Mouse (Mus musculus): ENCODE results near the gene Cmtm6. TPM values are rescaled to one million over a fixed set of nuclear protein-coding genes. Genes with fewer than 3 reads are reported as not detected.

The Cmtm6 gene
- total and polyA plus RNA-seq, 2 experiments, result 58.8 to 69.0 TPM

DNA sequence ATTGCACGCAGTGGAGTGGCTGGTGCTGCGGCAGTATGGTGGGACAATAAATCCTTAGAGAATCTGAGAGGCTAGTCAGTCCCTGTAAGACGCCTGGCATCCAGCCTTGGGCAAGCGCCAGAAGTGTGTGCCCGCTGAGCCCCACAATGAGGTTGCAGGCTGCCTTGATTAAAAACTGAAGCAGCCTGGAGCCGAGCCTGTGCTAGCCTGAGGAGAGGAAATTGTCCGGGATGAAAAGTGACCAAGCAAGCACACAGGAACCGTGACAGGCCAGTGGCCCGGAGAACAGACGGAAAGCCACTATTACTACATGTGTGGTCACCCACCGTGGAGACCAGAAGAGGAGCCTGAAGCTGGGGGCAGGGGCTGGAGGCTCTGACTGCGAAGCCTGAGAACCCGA is 36.1 kb downstream of the Cmtm6 start:
- H3K4me3 ChIP-seq (ENCODE audit: insufficient read depth, low read depth, low read length), result no peak overlapping the region
- no peaks in the 10 kb centered on the region for H3K4me1 ChIP-seq (ENCODE audit: control insufficient read depth, insufficient read depth, low read length)
- no peak overlapping the region for H3K27ac ChIP-seq (replicated peaks; ENCODE audit: insufficient read depth, low read depth, low read length)
- no peak overlapping the region for H3K9ac ChIP-seq (ENCODE audit: low read depth, low read length)
- H3K79me2 ChIP-seq (ENCODE audit: control insufficient read depth, insufficient read depth, low read length), result no peaks in the 10 kb centered on the region
- TF ChIP-seq POLR2A (IDR thresholded peaks at IDR 0.05; ENCODE audit: extremely low read depth, insufficient read depth, low read length) (no peak), CTCF (IDR thresholded peaks at IDR 0.05; ENCODE audit: low read depth, low read length) (no peak)
- no peaks in the 10 kb centered on the region for H3K36me3 ChIP-seq (ENCODE audit: control insufficient read depth, insufficient read depth, low read length)
- H3K27me3 ChIP-seq (ENCODE audit: control insufficient read depth, insufficient read depth, low read length), result no peaks in the 10 kb centered on the region
- 91% methylated on average over 13 of the region's 13 CpGs for WGBS
- DNase-seq (ENCODE audit: extremely low read depth, low read depth, low spot score), result no peak

DNA sequence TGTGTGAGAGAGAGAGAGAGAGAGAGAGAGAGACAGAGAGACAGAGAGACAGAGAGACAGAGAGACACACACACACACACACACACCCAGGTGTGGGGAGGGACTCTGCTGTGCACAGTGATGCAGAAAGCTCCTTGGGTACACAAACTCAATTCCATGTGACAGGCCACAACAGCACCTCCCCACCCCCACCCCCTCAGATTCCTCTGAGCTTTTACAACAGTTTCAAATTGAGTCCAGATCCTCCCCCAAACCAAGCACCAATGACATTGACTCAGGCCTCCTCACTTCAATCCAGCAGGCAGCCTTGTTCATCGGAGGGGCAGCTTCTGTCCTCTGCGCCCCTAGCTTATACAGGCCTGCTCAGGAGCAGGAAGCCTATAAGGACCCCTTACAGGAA is 36.6 kb downstream of the Cmtm6 start:
- Histone ChIP-seq H3K36me3 (ENCODE audit: control insufficient read depth, insufficient read depth, low read length) (no peaks in the 10 kb centered on the region), H3K27me3 (ENCODE audit: control insufficient read depth, insufficient read depth, low read length) (no peaks in the 10 kb centered on the region), H3K9ac (ENCODE audit: low read depth, low read length) (no peak overlapping the region), H3K79me2 (ENCODE audit: control insufficient read depth, insufficient read depth, low read length) (no peaks in the 10 kb centered on the region), H3K27ac (replicated peaks; ENCODE audit: insufficient read depth, low read depth, low read length) (no peak overlapping the region), H3K4me1 (ENCODE audit: control insufficient read depth, insufficient read depth, low read length) (no peaks in the 10 kb centered on the region), H3K4me3 (ENCODE audit: insufficient read depth, low read depth, low read length) (no peak overlapping the region)
- WGBS, result 90% methylated on average over 2 of the region's 2 CpGs
- TF ChIP-seq POLR2A (IDR thresholded peaks at IDR 0.05; ENCODE audit: extremely low read depth, insufficient read depth, low read length), result no peak
- TF ChIP-seq CTCF (IDR thresholded peaks at IDR 0.05; ENCODE audit: low read depth, low read length), result no peak
- no peak for DNase-seq (ENCODE audit: extremely low read depth, low read depth, low spot score)

DNA sequence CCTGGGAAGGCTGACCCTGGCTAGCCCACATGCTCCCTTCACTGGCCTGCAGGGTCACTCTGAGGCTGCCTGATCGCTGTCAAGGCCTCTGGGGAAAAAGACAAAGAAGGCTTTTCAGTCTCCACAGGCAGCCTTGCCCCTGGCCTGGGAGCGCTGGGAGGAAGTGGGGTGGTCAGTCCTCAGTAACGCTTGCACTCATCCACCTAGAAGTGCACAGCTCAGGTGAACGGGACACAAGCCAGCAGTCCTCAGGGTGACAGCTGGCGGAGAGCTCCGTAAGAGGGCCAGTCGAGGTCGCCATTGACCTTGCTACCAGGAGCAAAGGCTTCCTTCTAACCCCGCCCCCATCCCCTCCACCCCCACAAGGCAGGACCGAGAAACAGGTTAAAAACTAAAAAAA is 37.1 kb downstream of the Cmtm6 start:
- Histone ChIP-seq H3K27me3 (ENCODE audit: control insufficient read depth, insufficient read depth, low read length) (no peaks in the 10 kb centered on the region), H3K36me3 (ENCODE audit: control insufficient read depth, insufficient read depth, low read length) (no peaks in the 10 kb centered on the region), H3K4me1 (ENCODE audit: control insufficient read depth, insufficient read depth, low read length) (no peaks in the 10 kb centered on the region), H3K79me2 (ENCODE audit: control insufficient read depth, insufficient read depth, low read length) (no peaks in the 10 kb centered on the region), H3K4me3 (ENCODE audit: insufficient read depth, low read depth, low read length) (no peak overlapping the region), H3K27ac (replicated peaks; ENCODE audit: insufficient read depth, low read depth, low read length) (no peak overlapping the region), H3K9ac (ENCODE audit: low read depth, low read length) (no peak overlapping the region)
- WGBS, result 77% methylated on average over 10 of the region's 10 CpGs
- DNase-seq (ENCODE audit: extremely low read depth, low read depth, low spot score), result no peak
- TF ChIP-seq POLR2A (IDR thresholded peaks at IDR 0.05; ENCODE audit: extremely low read depth, insufficient read depth, low read length) (no peak), CTCF (IDR thresholded peaks at IDR 0.05; ENCODE audit: low read depth, low read length) (no peak)

DNA sequence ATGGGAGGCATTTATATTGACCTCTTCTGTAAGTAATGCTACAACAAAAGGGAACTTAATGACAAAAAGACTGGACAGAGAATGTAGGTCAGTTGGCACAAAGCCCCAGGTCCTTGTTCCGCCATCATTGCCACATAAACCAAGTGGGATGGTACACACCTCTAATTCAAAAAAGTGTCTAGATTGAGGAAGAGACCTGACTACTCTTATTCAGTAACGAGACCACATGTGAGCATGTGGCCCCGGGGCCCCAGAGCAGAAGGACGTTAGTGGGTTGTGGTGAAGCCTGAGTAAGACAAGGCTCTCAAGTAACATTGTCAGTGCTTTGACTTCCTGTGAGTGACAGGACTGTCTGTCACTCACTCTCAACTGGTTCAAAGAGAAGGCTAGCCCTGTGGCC is 39.3 kb downstream of the Cmtm6 start:
- no peak overlapping the region for H3K9ac ChIP-seq (ENCODE audit: low read depth, low read length)
- H3K36me3 ChIP-seq (ENCODE audit: control insufficient read depth, insufficient read depth, low read length), result no peaks in the 10 kb centered on the region
- H3K4me3 ChIP-seq (ENCODE audit: insufficient read depth, low read depth, low read length), result no peak overlapping the region
- no peaks in the 10 kb centered on the region for H3K79me2 ChIP-seq (ENCODE audit: control insufficient read depth, insufficient read depth, low read length)
- H3K4me1 ChIP-seq (ENCODE audit: control insufficient read depth, insufficient read depth, low read length), result no peaks in the 10 kb centered on the region
- TF ChIP-seq CTCF (IDR thresholded peaks at IDR 0.05; ENCODE audit: low read depth, low read length) (no peak), POLR2A (IDR thresholded peaks at IDR 0.05; ENCODE audit: extremely low read depth, insufficient read depth, low read length) (no peak)
- DNase-seq (ENCODE audit: extremely low read depth, low read depth, low spot score), result no peak
- WGBS, result 79% methylated on average over 4 of the region's 4 CpGs
- H3K27me3 ChIP-seq (ENCODE audit: control insufficient read depth, insufficient read depth, low read length), result no peaks in the 10 kb centered on the region
- no peak overlapping the region for H3K27ac ChIP-seq (replicated peaks; ENCODE audit: insufficient read depth, low read depth, low read length)

DNA sequence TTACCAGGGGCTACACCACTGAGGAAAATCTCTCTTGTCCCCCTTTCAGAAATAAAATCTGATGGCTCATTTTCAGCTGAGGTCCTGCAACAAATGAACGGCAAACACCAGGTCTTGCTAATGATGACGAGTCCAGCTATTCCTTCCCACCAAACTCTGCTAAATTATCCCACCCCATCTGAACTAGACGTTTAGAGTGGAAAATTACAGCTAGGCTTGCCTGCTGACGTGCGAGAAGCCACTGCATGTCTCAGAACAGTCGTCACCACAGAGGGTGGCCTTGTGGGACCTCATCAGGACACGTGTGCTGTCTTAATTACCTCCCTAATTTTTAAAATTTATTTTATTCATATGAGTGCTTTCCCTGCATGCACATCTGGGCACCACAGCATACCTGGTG is 40.6 kb downstream of the Cmtm6 start:
- 93% methylated on average over 7 of the region's 7 CpGs for WGBS
- no peak overlapping the region for H3K4me3 ChIP-seq (ENCODE audit: insufficient read depth, low read depth, low read length)
- no peaks in the 10 kb centered on the region for H3K79me2 ChIP-seq (ENCODE audit: control insufficient read depth, insufficient read depth, low read length)
- H3K27me3 ChIP-seq (ENCODE audit: control insufficient read depth, insufficient read depth, low read length), result no peaks in the 10 kb centered on the region
- no peak overlapping the region for H3K9ac ChIP-seq (ENCODE audit: low read depth, low read length)
- TF ChIP-seq POLR2A (IDR thresholded peaks at IDR 0.05; ENCODE audit: extremely low read depth, insufficient read depth, low read length) (no peak), CTCF (IDR thresholded peaks at IDR 0.05; ENCODE audit: low read depth, low read length) (no peak)
- no peaks in the 10 kb centered on the region for H3K36me3 ChIP-seq (ENCODE audit: control insufficient read depth, insufficient read depth, low read length)
- no peaks in the 10 kb centered on the region for H3K4me1 ChIP-seq (ENCODE audit: control insufficient read depth, insufficient read depth, low read length)
- H3K27ac ChIP-seq (replicated peaks; ENCODE audit: insufficient read depth, low read depth, low read length), result no peak overlapping the region
- DNase-seq (ENCODE audit: extremely low read depth, low read depth, low spot score), result no peak

DNA sequence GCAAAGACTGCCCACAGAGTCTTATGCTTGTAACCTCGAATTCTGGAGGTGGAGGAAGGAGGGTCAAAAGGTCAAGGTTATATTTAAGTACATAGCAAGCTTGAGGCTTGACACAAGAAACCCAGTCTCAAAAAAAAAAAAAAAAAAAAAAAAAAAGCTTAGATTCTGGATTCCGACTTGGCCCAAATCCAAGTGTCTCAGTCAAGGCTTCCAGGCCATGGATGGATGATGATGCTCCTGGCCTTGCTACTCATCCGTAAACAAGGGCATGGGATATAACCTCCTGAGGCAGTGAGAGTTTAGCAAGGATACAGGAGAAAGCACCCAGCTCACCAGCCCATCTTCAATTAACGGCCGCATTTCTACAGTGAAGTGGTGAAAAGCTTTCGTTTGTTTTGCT is 43.7 kb downstream of the Cmtm6 start:
- 74% methylated on average over 6 of the region's 6 CpGs for WGBS
- no peak overlapping the region for H3K9ac ChIP-seq (ENCODE audit: low read depth, low read length)
- H3K27ac ChIP-seq (replicated peaks; ENCODE audit: insufficient read depth, low read depth, low read length), result no peak overlapping the region
- H3K4me1 ChIP-seq (ENCODE audit: control insufficient read depth, insufficient read depth, low read length), result no peaks in the 10 kb centered on the region
- no peaks in the 10 kb centered on the region for H3K36me3 ChIP-seq (ENCODE audit: control insufficient read depth, insufficient read depth, low read length)
- no peak for DNase-seq (ENCODE audit: extremely low read depth, low read depth, low spot score)
- H3K27me3 ChIP-seq (ENCODE audit: control insufficient read depth, insufficient read depth, low read length), result no peaks in the 10 kb centered on the region
- H3K4me3 ChIP-seq (ENCODE audit: insufficient read depth, low read depth, low read length), result no peak overlapping the region
- TF ChIP-seq CTCF (IDR thresholded peaks at IDR 0.05; ENCODE audit: low read depth, low read length) (no peak), POLR2A (IDR thresholded peaks at IDR 0.05; ENCODE audit: extremely low read depth, insufficient read depth, low read length) (no peak)
- H3K79me2 ChIP-seq (ENCODE audit: control insufficient read depth, insufficient read depth, low read length), result no peaks in the 10 kb centered on the region

All from liver, adult 2 months (tissue).